Comparison of ENCODE assay signal across 8 mouse cellular contexts in genomic region chr2:131491707-131492595, GRCm38 (mm10). TPM values are rescaled to one million over a fixed set of nuclear protein-coding genes. Genes with fewer than 3 reads are reported as not detected.
DNase-seq lines count a peak whose midpoint lies in the region; ATAC-seq lines count a peak whose summit lies in the region.

No protein-coding gene starts in this region.

- no peaks in the 10 kb centered on the region for H3K36me3 ChIP-seq in hindbrain, embryonic 12.5 days

- no peaks in the 10 kb centered on the region for H3K9me3 ChIP-seq in hindbrain, embryonic 12.5 days (replicated peaks)

- H3K9ac ChIP-seq in hindbrain, embryonic 12.5 days: peak overlapping the region; percentile 94

- DNase-seq in T-cell, adult 2 months (ENCODE audit: low spot score): peak; percentile 83
- peak; percentile 87 for DNase-seq in cerebellum, adult 9-11 months
- peak; percentile 67 to 84 for DNase-seq in frontal cortex, postnatal 10 days (ENCODE audit: low spot score in 2 of 2)
- DNase-seq in layer of hippocampus, postnatal 36 days: peak; percentile 83 to 84
- peak; percentile 73 to 74 for DNase-seq in right cerebral cortex, adult 2 months (ENCODE audit: low spot score in 2 of 2)
- DNase-seq in urinary bladder, postnatal 10 days (ENCODE audit: low spot score): peak; percentile 33

- peak overlapping the region; percentile 96 for H3K4me2 ChIP-seq in hindbrain, embryonic 12.5 days (replicated peaks)

- H3K4me3 ChIP-seq in hindbrain, embryonic 12.5 days: peak overlapping the region; percentile 86

- H3K4me1 ChIP-seq in hindbrain, embryonic 12.5 days: peaks cover 19% of the 10 kb centered on the region

- ATAC-seq in hindbrain, embryonic 12.5 days (ENCODE audit: low FRiP score): peak; percentile 94
- ATAC-seq in megakaryocyte, adult 5-6 weeks (ENCODE audit: poor library complexity, severe bottlenecking): peak; percentile 84

- 0 out of 2 replicates have a peak, but pooled peaks cover 5% of the 10 kb centered on the region for H3K27me3 ChIP-seq in hindbrain, embryonic 12.5 days

- H3K27ac ChIP-seq in hindbrain, embryonic 12.5 days: peak overlapping the region; percentile 77

- under 1% methylated on average over 71 of the region's 102 CpGs for whole genome bisulfite sequencing in hindbrain, embryonic 12.5 days

RNA-seq across cellular contexts. Expression of gene Smox, which starts 0.7 kb away (rescaled TPM):
- 47.0 and 49.3 TPM in 2 replicates for polyA plus RNA-seq in hindbrain, embryonic 12.5 days (2016; fragmentation: Nextera tagmentation; extraction: Ambion mirVana)
- 10 to 100 TPM; 75.6 to 87.3 TPM for total RNA-seq in layer of hippocampus, postnatal 36 days (2021)
- total RNA-seq in megakaryocyte, adult 5-6 weeks (2015): 12.6 and 17.4 TPM in 2 replicates
- 12.0 and 16.1 TPM in 2 replicates for total RNA-seq in megakaryocyte, adult 5-6 weeks (2017)

Comparison
In these comparisons a context has a peak if more than half of its experiments do, and no peak if none do; other contexts are left out.
1. Peak in every context shown above with its lines: DNase-seq, ATAC-seq, H3K4me3 ChIP-seq and H3K27ac ChIP-seq.
2. DNase-seq: peak in every context shown above with its lines; median percentile 87 in cerebellum, adult 9-11 months; 84 in layer of hippocampus, postnatal 36 days; 83 in T-cell, adult 2 months; 76 in frontal cortex, postnatal 10 days; 74 in right cerebral cortex, adult 2 months; 33 in urinary bladder, postnatal 10 days.
3. RNA of gene Smox, which starts 0.7 kb away (total RNA-seq): 75.6 to 87.3 TPM in layer of hippocampus, postnatal 36 days; 12.0 to 17.4 TPM in megakaryocyte, adult 5-6 weeks; every median in the first group is over 4 times any median in the second.